Mouse (Mus musculus): ENCODE data around the gene Map7d1.

Map7d1 gene

DNA sequence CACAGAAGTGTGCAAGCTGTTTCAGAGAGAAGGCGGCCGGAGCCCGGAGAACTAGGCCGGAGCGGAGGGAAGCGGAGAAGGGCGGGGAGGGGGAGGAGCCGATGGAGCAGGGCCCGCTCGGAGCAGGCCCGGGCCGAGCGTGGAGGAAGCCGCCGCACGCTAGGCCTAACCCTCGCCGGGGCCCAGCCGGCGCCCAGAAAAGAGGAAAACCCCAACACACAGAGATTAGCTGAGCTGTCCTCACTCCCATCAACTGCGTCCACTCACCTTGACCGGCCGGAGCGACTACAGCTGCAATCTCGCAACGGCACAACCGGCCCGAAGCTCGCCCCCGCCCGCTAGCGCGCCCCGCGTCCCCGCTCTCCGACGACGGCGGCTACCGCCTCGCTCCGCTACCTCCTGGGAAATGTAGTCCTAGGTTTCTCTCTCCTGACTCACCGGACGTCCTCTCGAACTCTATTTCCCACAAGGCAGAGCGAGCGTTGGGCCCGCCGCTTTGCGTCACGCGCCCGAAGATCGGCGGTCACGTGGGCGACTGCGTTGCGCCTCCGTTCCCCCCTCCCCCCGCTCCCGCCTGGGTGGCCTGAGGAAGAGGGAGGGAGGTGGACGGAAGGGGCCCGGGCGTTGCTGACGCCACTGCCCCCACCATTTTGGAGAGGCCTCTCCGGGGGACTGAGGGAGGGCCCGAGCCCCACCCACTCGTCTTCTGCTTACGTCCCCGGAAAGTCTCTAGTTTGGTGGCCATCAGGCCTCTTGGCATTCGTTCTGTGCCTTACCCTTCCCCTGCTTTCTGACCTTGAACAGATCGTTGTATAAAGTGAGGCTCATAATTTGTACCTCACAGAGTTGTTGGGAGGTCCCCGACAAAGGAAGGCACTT lies 53.6 kb downstream of the Map7d1 start, which contains the start of gene Thrap3:
Gene Thrap3, minus strand, starts transcription at position 458 of the 879 bp plus-strand sequence.
- peak; percentile 92 for DNase-seq (ENCODE audit: extremely low spot score, low read depth, low spot score)

- peak; percentile 46 for DNase-seq (ENCODE audit: extremely low spot score, low read depth, low spot score)
These were observed 54.4 kb downstream of the Map7d1 start for GRCm38 (mm10) chr4:126201514-126202302.

GRCm38 (mm10) chr4:126200656-126201055 lies 55.5 kb downstream of the Map7d1 start:
- no peak for DNase-seq (ENCODE audit: extremely low spot score, low read depth, low spot score)

DNA sequence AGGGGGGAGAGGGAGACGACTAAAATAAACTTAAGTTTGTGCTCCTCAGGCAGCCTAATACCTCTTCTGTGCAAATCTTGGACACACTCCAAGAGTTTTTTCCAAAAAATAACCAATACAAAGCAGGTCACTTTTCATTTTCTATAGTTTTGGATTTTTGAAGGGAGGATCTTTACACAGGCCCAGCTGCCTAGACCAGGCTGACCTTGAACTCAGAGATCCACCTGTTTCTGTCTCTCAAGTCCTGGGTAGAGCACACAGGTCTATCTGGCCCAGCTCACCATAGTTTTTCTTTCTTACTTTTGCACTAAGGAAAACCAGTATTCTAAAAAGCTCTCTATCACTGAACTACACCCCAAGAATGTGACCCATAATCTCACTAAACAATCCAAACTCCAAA lies 56.1 kb downstream of the Map7d1 start:
- DNase-seq (ENCODE audit: extremely low spot score, low read depth, low spot score), result no peak

GRCm38 (mm10) chr4:126199556-126199955 lies 56.6 kb downstream of the Map7d1 start:
- no peak for DNase-seq (ENCODE audit: extremely low spot score, low read depth, low spot score)

DNA sequence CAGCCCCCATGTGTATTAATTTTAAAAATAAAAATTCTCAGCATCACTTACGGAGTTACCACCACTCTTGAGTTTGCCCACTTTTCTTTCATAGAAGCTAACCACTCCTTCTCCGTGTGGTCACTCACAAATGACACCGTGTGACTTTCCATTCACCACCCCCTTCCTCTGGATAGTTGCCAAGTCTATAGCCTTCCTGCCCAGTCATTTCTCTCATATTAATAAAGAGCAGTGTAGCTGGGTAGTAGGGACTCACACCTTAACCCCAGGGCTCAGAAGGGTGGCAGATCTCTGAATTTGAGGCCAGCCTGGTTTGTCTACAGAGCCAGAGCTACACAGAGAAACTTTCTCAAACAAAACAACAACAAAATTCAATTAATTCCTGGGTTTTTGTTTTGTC lies 58.7 kb downstream of the Map7d1 start:
- no peak for DNase-seq (ENCODE audit: extremely low spot score, low read depth, low spot score)

DNA sequence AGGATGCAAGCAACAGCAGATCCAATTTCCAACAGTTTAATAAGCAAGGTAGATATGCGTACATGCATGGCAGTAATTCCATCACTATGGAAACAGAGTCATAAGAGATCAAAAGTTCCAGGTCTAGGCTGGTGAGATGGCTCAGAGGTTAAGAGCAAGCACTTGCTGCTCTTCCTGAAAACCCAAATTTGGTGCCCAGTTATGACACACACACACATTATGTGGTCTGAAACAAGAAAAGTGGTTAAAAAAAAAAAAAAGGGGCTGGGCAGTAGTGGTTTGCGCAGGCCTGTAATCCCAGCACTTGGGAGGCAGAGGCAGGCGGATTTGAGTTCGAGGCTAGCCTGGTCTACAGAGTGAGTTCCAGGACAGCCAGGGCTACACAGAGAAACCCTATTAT lies 61.2 kb downstream of the Map7d1 start:
- DNase-seq (ENCODE audit: extremely low spot score, low read depth, low spot score), result no peak

GRCm38 (mm10) chr4:126194216-126194615 lies 61.9 kb downstream of the Map7d1 start:
- DNase-seq (ENCODE audit: extremely low spot score, low read depth, low spot score), result no peak

- no peak for DNase-seq (ENCODE audit: extremely low spot score, low read depth, low spot score)
These were observed 65.5 kb downstream of the Map7d1 start for GRCm38 (mm10) chr4:126190636-126191035.

DNA sequence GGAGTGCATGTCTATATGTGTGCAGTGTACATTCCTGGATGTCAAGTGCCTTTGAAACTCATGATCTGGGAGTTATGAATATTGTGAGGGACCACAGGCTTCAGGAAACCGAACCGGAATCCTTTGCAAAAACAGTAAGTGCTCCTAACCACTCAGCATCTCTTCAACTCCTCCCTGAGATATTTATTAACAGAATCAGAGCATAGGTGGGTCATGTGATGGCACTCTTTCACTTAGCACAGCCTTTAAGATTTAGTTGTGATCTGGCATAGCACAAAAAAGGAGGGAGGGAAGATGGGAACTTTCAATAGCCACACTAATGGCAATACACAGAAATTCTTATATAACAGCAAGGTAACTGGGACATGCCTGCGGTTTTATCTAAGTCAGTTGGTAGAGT lies 69.0 kb downstream of the Map7d1 start:
- DNase-seq (ENCODE audit: extremely low spot score, low read depth, low spot score), result no peak

- DNase-seq (ENCODE audit: extremely low spot score, low read depth, low spot score), result no peak
These were observed 73.1 kb downstream of the Map7d1 start for GRCm38 (mm10) chr4:126183034-126183433.
